ENCODE assay signal across 28 mouse cellular contexts in the genomic region with DNA sequence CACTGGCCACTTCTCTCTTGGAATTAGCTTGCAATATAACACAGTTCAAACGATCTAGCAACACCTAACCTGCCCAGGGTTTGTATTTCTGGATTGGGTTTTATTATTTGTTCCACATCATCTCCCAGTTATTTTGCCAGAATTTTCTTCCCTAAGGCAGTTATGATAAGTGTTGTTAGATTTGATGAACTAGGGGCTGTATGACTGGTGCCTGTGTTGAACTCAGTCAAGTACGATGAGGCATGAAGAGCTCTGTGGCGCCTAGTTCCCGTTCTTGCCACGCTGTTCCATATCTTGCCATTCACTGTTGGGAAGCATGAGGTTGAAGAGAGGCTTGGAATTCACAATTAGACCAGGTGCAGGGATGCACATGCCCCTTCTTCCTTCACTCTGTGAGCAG.
A peak's percentile ranks its signal among the peaks of the same experiment; 100 is the strongest.
DNase-seq lines count a peak whose midpoint lies in the region; ATAC-seq and TF ChIP-seq lines count a peak whose summit lies in the region.
"Had no signal": no experiment of that assay in that cellular context is flagged by ENCODE, and none has a peak within 500 bp of the region (broad histone marks: within the 10 kb centered on the region; RNA-seq: fewer than 3 reads in every experiment).

No protein-coding gene starts in this region.

- WGBS in forebrain, embryonic 10.5 days, result 86% methylated on average over 5 of the region's 5 CpGs
- 80% methylated on average over 5 of the region's 5 CpGs for WGBS in forebrain, embryonic 11.5 days
- WGBS in forebrain, embryonic 16.5 days, result 69% methylated on average over 5 of the region's 5 CpGs

- no peak for TF ChIP-seq CTCF in layer of hippocampus, adult 2 months (conservative IDR thresholded peaks at IDR 0.05)
- TF ChIP-seq CTCF in brain, embryonic 14.5 days (IDR thresholded peaks at IDR 0.05; ENCODE audit: borderline replicate concordance, extremely low read depth, insufficient read depth, insufficient read length), result no peak

- H3K27me3 ChIP-seq in forebrain, embryonic 10.5 days (ENCODE audit: poor library complexity, severe bottlenecking), result peaks cover 2% of the 10 kb centered on the region; the same call in 1 of the 2 replicates
- no peaks in the 10 kb centered on the region for H3K27me3 ChIP-seq in forebrain, embryonic 11.5 days (ENCODE audit: control insufficient read depth, insufficient read depth, low read length)
- no peaks in the 10 kb centered on the region for H3K27me3 ChIP-seq in forebrain, embryonic 16.5 days (replicated peaks; ENCODE audit: control insufficient read depth, insufficient read depth, low read length)
- H3K27me3 ChIP-seq: embryonic facial prominence, embryonic 12.5 days; heart, embryonic 15.5 days; megakaryocyte, embryonic 14.5 days; neural tube, embryonic 13.5 days had no signal

- no peak for TF ChIP-seq POLR2A in brain, embryonic 14.5 days (IDR thresholded peaks at IDR 0.05; ENCODE audit: borderline replicate concordance, extremely low read depth, insufficient read depth, insufficient read length, poor library complexity, severe bottlenecking)

- no peak for DNase-seq in forebrain, embryonic 10.5 days (ENCODE audit: extremely low spot score, low spot score)
- no peak for DNase-seq in forebrain, embryonic 11.5 days (ENCODE audit: low spot score)
- no peak for DNase-seq in layer of hippocampus, adult 2 months (ENCODE audit: low spot score in 2 of 2)
- DNase-seq in layer of hippocampus, postnatal 10 days (ENCODE audit: low spot score in 2 of 2), result no peak
- peak; percentile 20 for DNase-seq in brain, embryonic 14.5 days (ENCODE audit: low read depth)
- DNase-seq in urinary bladder, adult 2 months (ENCODE audit: low spot score), result no peak
- DNase-seq in ovary, postnatal 36 days (ENCODE audit: low spot score), result no peak
- DNase-seq: adrenal gland, postnatal 10 days; cerebellum, adult 11-12 months; cerebellum, adult 9-11 months; embryo, embryonic 11 days; kidney, adult 9 months; kidney, postnatal 36 days; layer of hippocampus, postnatal 36 days; lung, postnatal 4 days; right cerebral cortex, postnatal 14 days; thymus, adult 18-20 months; thymus, postnatal 25 days had no signal

- H3K4me3 ChIP-seq in forebrain, embryonic 10.5 days, result no peak overlapping the region
- no peak overlapping the region for H3K4me3 ChIP-seq in forebrain, embryonic 11.5 days (ENCODE audit: low read depth, low read length)
- no peak overlapping the region for H3K4me3 ChIP-seq in layer of hippocampus, adult 2 months
- no peak overlapping the region for H3K4me3 ChIP-seq in forebrain, embryonic 16.5 days (replicated peaks; ENCODE audit: low read length)
- H3K4me3 ChIP-seq: embryonic facial prominence, embryonic 12.5 days; heart, embryonic 10.5 days; heart, embryonic 15.5 days; megakaryocyte, embryonic 14.5 days; midbrain, embryonic 12.5 days; myocyte; neural tube, embryonic 13.5 days had no signal

- H3K27ac ChIP-seq in forebrain, embryonic 10.5 days, result peak overlapping the region; percentile 51; the same call in 1 of the 2 replicates
- H3K27ac ChIP-seq in forebrain, embryonic 11.5 days (ENCODE audit: low read depth, low read length), result no peak overlapping the region
- H3K27ac ChIP-seq in layer of hippocampus, adult 2 months, result peak overlapping the region; percentile 73
- H3K27ac ChIP-seq in forebrain, embryonic 16.5 days (ENCODE audit: low read length), result peak overlapping the region; percentile 85
- H3K27ac ChIP-seq: embryonic facial prominence, embryonic 12.5 days; heart, embryonic 10.5 days; midbrain, embryonic 12.5 days; neural tube, embryonic 13.5 days had no signal

- no peaks in the 10 kb centered on the region for H3K9me3 ChIP-seq in forebrain, embryonic 10.5 days
- H3K9me3 ChIP-seq in forebrain, embryonic 11.5 days (ENCODE audit: control insufficient read depth, low read length), result no peaks in the 10 kb centered on the region
- H3K9me3 ChIP-seq in forebrain, embryonic 16.5 days (ENCODE audit: control insufficient read depth, low read length), result no peaks in the 10 kb centered on the region
- H3K9me3 ChIP-seq: embryonic facial prominence, embryonic 12.5 days; G1E; heart, embryonic 10.5 days; heart, embryonic 15.5 days; megakaryocyte, embryonic 14.5 days; midbrain, embryonic 12.5 days; neural tube, embryonic 13.5 days had no signal

- H3K4me1 ChIP-seq in forebrain, embryonic 10.5 days, result peaks cover 54% of the 10 kb centered on the region
- H3K4me1 ChIP-seq in forebrain, embryonic 11.5 days (replicated peaks; ENCODE audit: control insufficient read depth, insufficient read depth, low read length), result peaks cover 17% of the 10 kb centered on the region
- H3K4me1 ChIP-seq in forebrain, embryonic 16.5 days (replicated peaks; ENCODE audit: control insufficient read depth, insufficient read depth, low read length), result peaks cover 39% of the 10 kb centered on the region

- H3K9ac ChIP-seq in forebrain, embryonic 11.5 days (ENCODE audit: low read length), result no peak overlapping the region
- no peak overlapping the region for H3K9ac ChIP-seq in forebrain, embryonic 16.5 days (replicated peaks; ENCODE audit: low read depth, low read length)
- H3K9ac ChIP-seq: embryonic facial prominence, embryonic 12.5 days; heart, embryonic 15.5 days; midbrain, embryonic 12.5 days; neural tube, embryonic 13.5 days had no signal

- H3K36me3 ChIP-seq in forebrain, embryonic 10.5 days (replicated peaks), result no peaks in the 10 kb centered on the region
- H3K36me3 ChIP-seq in forebrain, embryonic 11.5 days (ENCODE audit: control insufficient read depth, insufficient read depth, low read length), result no peaks in the 10 kb centered on the region
- no peaks in the 10 kb centered on the region for H3K36me3 ChIP-seq in forebrain, embryonic 16.5 days (ENCODE audit: control insufficient read depth, insufficient read depth)
- H3K36me3 ChIP-seq: embryonic facial prominence, embryonic 12.5 days; heart, embryonic 10.5 days; heart, embryonic 15.5 days; midbrain, embryonic 12.5 days; neural tube, embryonic 13.5 days had no signal

- no peak for ATAC-seq in forebrain, embryonic 11.5 days (replicated peaks; ENCODE audit: low FRiP score)
- ATAC-seq in forebrain, embryonic 16.5 days, result no peak
- ATAC-seq: intestine, embryonic 16.5 days had no signal

- no peak overlapping the region for H3K4me2 ChIP-seq in forebrain, embryonic 11.5 days (ENCODE audit: low read depth, low read length, severe bottlenecking)
- H3K4me2 ChIP-seq in forebrain, embryonic 16.5 days (ENCODE audit: low read length), result no peak overlapping the region
- H3K4me2 ChIP-seq: embryonic facial prominence, embryonic 12.5 days; heart, embryonic 15.5 days; midbrain, embryonic 12.5 days; neural tube, embryonic 13.5 days had no signal
